Mouse (Mus musculus): ENCODE results near the gene Ccm2l.

Gene Ccm2l

DNA sequence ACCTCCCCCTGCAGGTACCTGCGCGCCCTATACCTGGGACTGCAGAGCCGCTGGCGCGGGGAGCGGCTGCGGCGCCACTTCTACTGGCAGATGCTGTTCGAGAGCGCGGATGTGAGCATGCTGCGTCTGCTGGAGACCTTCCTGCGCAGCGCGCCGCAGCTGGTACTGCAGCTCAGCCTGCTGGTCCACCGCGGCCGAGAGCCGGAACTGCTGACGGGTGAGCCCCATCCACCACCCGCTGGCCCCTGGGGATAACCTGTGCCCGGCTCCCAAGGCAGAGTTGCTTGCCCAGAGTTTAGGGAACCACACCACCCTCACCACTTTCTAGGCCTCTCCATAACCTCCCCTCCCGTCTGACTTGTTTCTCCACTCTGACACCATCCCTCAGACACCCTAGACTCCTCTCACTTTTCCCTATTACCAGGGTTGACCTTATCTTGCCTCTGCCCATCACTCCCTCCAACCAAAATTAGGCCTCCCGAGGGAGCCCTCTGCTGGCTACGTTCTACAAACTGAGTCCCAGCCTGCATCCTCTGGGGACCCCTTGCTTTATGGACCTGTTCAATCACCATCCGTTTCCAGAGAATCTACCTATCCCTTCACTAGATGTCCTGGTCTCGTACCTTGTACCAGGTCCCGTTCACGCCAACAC lies 12.9 kb upstream of the Ccm2l start:
- DNase-seq (ENCODE audit: low read depth) = no peak

DNA sequence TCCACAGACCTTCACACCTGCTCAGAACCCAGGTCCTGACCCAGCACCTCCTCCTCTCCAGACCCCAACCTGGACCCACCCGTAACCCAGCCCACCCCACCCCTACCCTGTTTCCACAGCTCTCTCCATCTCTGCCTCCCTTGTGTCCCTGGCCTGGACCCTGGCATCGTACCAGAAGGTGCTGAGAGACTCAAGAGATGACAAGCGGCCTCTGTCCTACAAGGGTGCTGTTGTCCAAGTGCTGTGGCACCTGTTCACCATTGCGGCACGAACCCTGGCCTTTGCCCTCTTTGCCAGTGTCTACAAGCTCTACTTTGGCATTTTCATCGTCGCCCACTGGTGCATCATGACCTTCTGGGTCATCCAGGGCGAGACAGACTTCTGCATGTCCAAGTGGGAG lies 11.9 kb upstream of the Ccm2l start:
- DNase-seq (ENCODE audit: low read depth) = no peak

DNA sequence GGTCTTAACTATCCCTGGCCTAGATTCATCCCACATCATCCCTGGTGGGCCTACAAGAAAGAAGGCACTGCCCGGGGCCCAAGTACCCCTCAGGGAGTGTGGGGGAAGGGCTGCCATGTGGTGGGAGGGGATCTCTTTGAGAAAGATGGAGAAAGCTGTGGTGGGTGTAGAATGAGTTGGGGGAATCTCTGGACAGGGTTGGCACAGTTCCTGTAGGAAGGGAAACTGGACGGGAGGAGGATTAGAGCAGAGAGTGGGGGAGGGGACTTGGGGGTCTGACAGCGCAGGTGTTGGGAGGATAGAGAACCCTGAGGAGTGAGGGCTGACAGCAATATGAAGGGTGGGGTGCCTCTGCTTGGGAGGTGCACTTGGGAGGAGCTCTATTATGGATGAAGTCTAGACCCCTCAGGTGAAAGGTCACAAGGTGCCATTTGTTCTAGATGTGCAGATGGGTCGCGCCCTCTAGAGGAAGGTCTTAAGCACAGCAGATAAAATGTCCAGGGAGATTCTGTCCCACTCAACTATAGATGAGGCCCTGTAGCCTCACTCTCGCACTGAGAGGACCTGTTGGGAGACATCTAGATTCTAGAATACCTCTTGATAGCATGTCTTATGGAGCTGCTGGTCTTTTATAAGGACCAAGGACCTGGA lies 10.4 kb upstream of the Ccm2l start:
- no peak for DNase-seq (ENCODE audit: low read depth)

DNA sequence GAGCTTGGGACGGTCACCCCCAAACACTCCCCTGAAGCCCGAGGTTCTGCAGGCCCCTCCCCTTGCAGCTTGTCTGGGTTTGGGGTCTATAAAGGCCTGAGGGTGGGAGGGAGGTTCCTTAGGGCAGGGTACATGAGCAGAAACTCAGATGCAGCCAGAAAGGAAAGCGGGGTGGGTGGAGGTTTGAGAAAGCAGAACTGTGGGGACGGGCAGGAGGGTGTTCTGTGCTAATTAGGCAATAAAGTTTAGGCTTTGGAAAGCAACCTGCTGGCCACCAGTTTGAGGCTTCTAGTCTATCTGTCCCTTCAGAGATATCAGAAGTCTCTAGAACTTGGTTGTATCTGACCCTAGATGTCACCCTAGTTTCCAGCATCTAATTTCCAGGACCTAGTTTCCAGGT lies 7.4 kb upstream of the Ccm2l start:
- DNase-seq (ENCODE audit: low read depth) = no peak

DNA sequence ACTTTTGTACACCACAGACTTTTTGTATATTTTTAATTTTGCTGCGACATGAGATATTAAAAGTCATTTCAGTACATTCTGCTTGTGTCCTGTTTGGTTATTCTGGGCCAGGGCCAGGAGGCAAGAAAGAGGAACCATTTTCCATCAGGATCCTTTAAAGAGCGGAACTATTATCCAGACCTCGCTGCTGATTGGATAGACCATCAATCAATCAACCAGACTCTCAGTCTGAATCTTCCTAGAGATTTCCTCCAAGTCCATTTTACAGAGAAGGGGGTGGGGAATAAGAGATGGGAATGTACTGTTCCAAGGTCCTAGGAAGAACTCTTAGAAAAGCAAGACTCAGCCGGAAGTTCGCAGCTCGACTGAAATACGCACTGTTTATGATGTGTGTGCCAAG lies 5.5 kb upstream of the Ccm2l start:
- no peak for DNase-seq (ENCODE audit: low read depth)

DNA sequence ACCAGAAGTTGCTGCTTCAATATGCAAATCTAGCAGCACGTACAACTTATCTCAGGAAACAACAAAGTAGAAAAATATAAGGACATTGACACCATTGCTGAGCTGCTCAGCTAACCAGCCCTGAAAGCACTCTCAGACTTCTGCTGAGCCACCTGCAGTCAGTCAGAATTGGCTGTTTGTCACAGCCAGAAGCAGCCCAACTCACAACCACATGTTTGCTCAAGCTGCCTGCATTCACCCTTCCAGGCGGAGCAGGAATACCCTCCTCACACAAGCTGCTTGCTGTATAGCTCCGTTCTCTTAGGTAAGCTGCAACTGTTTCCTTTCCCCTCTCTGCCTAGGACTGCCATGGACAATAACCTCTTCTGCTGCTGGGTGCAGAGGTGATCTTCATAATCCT lies 2.4 kb upstream of the Ccm2l start:
- DNase-seq (ENCODE audit: low read depth) = no peak

DNA sequence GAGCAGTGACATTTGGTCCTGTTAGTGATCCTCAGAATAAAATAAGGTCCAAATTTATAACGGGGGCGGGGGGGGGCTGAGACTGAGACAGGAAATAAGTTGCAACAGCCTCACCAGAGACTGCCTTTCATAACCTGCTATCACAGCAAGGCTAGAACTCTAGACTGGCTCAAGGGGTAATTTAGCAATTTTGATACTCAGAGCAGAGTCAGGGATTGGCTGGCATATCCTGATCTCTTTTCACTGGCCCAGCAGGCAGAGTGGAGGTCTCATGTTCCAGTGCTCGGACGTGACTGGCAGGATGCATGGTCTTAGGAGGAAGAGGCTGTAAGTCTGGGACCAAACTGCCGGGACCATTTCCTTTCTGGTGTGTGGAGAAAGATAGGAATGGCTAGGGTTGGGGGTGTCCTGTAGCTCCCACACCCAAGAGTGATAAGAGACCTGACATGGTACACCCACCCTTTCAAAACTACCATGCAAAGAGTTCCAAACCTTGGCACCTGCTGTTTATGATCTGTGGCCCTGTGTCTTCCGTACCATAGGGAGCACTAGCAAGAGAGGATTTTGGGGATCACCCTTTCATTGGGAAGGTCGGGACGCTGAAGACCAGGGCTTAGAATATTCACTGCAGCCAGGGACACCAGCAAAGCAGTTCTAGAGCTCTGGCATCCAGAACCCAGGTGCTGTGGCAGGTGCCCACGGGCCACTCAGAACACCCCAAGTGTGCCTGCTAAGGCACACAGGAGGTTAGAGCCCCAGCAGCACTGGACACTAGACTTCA lies 1.4 kb upstream of the Ccm2l start:
- DNase-seq (ENCODE audit: low read depth) = no peak

DNA sequence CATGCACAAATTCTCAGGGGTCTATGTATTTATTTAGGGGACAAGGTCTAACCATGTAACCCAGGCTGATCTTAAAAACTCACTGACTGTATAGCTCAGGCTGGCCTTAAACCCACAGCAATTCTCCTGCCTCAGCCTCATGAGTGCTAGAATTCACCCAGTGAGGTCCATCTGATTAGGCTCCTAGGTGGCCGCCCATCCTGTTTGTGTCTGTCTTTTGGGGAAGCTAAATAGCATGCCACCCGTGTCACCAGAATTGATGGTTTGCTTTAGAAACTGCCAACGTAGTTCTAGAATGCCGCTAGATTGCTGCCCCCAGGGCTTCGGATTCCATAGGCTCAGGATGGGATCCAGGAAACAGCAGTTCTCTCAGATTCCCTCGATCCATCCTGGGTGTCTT lies 1.2 kb downstream of the Ccm2l start:
- no peak for DNase-seq (ENCODE audit: low read depth)

DNA sequence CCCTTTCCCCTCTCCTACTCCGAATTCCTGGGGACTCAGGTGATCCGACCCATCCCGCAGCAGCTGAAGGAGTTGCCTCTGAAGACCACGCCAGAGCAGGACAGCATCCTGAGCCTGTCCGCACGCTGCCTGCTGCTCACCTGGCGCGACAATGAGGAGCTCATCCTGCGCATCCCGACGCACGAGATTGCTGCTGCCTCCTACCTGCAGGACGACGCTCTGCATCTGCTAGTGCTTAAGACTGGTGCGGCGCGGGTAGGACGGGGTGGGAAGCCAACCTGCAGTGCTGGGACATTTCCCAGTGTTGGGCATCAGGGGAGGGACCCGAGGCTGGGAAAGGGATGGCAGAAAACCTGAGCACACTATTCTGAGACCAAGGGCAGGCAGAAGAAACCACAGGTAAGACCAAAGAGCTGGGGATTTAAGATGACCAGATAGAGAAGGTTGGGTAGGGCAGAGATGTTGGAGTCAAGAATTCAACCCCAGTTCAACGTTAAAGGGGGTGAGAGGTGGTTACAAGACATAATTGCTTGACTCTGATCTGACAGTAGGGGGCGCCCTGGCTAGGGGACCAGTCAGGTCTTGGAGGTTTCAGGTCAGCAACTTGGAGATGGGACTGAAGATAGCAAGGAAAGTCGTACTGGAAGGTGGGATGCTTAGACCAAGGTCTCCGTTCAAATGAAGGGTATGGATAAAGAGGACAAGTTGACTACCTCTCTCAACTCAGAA lies 5.2 kb downstream of the Ccm2l start:
- DNase-seq (ENCODE audit: low read depth) = no peak

DNA sequence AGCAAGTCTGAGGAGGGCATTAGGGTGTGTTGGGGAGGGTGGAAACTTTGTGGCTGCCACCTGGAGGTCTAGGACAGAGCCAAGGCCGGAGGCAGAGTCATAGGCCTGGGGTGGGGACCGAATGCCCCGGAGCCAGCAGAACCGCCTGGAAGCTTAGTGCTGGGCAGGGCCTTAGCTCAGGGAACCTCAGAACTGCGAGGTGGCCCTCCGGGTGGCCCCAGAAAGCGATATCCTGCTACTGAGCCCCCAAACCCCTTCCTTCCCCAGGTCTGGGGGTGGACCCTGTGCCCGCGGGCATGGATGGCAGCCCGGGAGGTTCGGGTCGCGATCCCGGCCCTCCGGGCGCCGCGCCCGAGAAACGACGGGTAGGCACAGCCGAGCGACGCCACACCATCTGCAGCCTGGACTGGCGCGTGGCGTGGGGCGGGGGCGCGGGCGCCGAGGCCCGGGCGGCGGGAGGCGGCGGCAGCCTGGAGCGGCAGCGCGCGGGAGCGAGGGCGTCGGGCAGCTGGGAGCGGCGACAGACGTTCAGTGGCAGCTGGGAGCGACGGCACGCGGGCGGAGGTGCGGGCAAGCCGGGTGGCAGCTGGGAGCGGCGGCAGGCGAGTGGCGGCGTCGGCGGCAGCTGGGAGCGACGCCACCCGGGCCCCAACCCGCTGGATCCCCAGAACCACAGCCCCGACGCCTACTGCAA lies 5.9 kb downstream of the Ccm2l start:
- no peak for DNase-seq (ENCODE audit: low read depth)

DNA sequence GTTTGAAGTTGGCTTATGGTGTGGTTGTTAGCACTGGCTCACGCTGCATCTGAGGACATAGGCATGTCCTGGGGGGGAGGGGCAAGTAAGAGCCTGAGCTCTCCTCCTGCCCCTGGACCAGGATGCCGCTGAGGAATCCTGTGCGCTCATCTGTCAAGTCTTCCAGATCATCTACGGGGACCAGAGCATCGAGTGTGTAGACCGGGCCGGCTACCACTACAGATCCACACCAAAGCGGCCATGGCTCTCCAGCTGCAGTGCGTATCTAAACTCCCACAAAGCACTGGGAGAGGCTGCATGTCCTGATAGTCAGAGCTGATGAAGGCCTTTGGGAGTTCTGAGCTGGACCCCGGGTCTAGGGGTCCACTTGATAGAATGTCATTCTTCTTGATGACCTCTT lies 8.9 kb downstream of the Ccm2l start:
- DNase-seq (ENCODE audit: low read depth) = no peak

DNA sequence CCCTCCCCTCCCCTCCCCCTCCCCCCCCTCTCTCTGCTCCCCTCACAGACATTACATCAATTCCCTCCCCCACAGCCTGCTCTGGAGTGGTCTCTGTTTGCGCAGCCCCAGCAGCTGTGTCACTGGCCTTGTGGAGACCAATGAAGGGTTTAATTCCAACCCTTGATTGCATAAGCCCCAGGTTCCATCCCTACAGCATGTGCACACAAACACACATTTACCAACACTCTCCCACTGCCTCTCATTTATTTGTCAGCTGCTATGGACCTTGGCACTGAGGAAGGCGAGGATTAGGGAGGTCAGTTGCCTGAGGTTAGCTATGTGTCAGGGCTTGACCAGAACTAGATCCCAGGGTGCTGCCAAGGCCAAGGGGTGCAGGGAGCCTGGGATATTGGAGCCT lies 10.2 kb downstream of the Ccm2l start:
- DNase-seq (ENCODE audit: low read depth) = no peak

DNA sequence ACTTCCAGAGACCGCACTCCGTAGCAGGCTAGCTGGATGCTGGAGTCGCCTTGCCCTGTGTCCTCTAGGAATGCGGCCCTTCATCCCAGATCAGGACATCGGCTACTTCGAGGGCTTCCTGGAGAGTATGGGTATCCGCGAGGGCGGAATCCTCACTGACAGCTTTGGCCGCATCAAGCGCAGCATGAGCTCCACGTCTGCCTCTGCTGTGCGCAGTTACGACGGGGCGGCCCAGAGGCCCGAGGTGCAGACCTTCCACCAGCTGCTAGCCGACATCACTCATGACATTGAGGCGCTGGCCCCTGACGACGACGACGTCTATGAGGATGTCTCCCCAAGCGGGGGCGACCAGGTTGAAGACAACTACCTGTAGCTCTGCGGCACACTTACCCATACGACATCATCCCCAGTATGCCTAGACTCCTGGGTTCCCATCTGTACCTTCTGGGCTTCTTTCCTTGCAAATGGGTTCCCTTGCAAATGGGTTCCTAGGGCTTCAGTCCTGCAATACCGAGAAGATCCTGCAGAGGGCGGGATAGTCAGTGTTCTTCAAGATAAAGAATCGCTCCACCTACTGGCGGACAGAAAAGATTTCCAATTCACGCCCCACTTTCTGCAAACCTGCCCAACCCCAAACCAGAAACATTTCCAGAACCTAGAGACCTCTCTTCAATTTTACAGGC lies 15.2 kb downstream of the Ccm2l start:
- peak; percentile 73 for DNase-seq (ENCODE audit: low read depth)

DNA sequence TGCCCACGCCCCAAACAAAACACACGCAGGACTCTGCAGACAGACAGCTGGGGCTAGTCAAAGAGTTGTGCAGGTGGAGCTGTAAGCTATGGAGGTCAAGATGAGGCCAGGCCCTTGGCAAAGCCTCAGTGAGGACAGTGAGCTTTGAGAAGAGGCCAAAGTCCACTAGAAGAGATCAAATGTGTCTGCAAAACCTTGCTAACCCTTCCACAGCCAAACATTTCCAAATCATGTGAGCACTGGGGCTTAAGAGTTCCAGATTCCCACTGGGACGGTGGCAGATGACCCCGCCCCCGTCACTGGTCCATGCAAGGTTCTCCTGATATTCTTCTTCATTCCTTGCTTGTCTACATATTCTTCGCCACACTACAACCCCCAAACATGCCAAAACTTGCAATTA lies 16.1 kb downstream of the Ccm2l start:
- no peak for DNase-seq (ENCODE audit: low read depth)

DNA sequence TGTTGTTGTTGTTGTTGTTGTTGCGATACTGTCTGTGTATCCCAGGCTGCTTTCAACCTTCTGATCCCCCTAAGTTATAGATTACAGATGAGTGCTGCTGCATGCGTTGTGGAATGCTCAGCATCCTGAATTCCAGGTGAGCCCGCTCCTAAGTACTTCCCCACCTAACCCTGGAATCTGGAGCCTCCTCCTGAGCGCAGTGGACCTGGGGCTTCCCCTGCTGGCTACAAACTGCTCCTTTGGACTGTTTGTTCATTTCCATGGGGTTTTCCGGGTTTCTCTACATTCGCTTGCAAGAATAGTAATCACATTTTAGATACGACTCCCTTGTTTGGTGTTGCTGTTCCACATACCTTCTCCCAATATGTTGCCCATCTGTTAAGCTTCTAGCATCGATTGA lies 17.5 kb downstream of the Ccm2l start:
- DNase-seq (ENCODE audit: low read depth) = no peak

DNA sequence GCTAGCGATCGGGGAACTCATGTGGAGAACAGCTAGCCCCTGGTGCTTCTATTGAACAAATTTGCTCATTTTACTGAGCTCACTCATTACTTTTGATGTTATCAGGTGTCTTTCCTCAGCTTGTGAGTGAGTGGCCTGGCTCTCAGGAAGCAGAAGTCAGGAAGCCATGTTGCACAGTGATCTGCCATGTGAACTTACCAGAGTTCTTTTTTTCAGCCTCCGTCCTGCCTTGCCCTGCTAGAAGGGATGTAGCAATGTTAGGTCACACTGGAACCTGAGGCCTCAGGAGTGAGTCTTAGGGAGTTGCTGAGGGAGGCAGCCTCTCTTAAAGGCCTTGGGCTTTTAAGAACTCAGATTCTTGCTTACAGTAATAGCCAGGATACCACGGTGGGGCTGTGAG lies 18.1 kb downstream of the Ccm2l start:
- no peak for DNase-seq (ENCODE audit: low read depth)

DNA sequence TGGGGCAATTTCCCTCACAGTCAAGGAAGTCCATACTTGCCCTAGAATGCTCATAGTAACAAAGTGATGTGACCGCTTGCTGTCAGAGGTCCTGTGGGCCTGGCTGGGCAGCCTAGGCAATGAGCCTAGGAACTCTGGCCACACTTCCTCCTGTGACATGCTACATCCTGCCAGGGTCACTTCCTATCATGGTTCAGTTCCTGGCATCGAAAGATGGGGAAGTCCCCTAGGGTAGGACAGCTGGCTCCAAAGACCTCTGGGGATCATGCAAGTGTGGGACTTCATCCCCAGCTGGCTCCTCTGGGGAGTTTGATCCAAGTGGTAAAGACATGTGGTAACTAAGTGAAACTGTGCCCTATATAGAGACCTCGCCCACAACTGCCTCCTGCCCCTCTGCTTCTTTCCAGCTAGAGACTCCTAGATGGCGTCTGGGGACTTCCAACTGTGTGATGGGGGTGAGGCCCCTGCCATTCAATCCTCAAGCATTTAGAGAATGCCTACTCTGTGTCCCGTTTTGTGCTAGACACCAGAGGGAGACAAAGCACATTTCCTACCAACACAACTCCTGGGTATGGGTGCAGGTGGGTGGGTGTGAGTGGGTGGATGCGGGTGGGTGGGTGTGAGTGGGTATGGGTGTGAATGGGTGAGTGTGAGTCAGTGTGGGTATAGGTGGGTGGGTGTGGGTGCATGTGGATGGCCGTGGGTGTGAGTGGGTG lies 18.7 kb downstream of the Ccm2l start:
- DNase-seq (ENCODE audit: low read depth) = no peak

DNA sequence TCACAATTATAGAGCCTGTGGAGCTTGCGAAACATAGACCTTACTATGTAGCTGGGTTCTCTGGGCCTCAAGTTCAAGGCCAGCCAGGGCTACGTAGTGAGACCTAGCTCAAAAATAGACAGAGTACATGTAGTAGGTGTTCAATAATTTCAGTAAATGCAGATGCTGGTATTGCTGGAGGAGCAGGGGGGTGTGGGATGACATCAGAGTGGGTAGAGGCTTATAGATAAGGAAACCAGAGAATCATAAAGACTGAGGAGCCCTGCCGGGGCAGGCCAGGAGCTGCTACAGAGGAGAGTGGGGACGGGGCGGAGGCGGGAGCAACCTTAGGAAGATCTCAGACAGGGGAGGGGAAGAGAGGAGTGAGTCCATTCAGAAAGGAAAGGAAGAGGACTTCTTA lies 19.8 kb downstream of the Ccm2l start:
- no peak for DNase-seq (ENCODE audit: low read depth)

DNA sequence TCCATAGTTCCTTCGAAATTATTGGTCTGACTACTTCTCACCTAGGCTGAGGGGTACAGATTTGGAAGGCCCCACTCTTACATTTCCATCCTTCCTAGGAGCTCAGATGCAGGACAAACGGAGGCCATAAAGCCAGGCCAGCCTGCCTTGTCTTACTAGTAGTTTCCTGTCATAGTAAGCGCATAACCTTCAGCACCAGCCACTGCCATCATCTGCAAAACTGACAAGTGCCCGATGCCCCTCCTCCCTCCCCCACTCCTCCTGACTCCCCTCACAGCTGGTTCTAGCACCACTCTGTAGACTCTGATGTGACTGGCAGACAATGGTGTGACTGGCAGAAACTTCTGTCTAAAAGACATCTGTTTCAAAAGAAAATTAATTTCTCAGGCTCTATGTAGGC lies 20.4 kb downstream of the Ccm2l start:
- DNase-seq (ENCODE audit: low read depth) = no peak

DNA sequence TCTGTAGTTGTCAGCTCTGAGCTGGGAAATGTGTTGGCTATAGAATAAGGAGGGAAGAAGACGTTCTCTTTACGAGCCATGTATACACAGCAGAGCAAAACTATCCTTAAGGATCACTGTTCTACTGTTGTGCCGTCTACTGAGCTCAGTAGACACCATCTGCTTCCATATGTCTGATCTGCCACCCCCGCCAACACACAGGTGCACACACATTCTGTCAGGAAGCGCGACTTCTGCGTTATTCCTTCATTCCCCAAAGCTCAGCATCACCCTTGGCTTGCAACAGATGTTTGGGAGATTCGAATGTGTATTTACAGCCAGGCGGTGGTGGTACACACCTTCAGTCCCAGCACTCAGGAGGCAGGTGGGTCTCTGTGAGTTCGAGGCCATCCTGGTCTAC lies 21.3 kb downstream of the Ccm2l start:
- DNase-seq (ENCODE audit: low read depth) = no peak

DNA sequence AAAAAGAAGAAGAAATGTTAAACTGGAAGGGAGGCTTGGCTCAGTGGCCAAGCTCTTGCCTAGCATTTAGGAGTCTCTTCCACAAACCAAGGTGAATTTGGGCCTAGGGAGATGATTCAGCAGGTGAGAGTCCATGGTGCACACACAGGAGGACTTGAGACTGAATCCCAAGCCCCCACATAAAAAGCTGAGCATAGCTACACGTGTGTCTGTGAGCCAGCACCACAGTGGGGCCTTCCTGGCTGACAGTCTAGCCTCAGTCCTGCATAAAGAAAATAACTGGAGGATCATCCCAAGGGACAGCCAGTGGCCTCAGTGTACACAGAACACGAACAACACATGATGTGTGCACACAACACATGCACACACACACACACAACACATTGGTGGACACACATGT lies 23.6 kb downstream of the Ccm2l start:
- no peak for DNase-seq (ENCODE audit: low read depth)

Measured in fibroblast of lung, adult 2 months (primary cell).